Mouse (Mus musculus): ENCODE measurements around the gene Efnb3. TPM values are rescaled to one million over a fixed set of nuclear protein-coding genes. Genes with fewer than 3 reads are reported as not detected.

Gene Efnb3
- 134 and 160 TPM in 2 replicates for polyA plus RNA-seq (2015; fragmentation: Nextera tagmentation; extraction: Ambion mirVana)

DNA sequence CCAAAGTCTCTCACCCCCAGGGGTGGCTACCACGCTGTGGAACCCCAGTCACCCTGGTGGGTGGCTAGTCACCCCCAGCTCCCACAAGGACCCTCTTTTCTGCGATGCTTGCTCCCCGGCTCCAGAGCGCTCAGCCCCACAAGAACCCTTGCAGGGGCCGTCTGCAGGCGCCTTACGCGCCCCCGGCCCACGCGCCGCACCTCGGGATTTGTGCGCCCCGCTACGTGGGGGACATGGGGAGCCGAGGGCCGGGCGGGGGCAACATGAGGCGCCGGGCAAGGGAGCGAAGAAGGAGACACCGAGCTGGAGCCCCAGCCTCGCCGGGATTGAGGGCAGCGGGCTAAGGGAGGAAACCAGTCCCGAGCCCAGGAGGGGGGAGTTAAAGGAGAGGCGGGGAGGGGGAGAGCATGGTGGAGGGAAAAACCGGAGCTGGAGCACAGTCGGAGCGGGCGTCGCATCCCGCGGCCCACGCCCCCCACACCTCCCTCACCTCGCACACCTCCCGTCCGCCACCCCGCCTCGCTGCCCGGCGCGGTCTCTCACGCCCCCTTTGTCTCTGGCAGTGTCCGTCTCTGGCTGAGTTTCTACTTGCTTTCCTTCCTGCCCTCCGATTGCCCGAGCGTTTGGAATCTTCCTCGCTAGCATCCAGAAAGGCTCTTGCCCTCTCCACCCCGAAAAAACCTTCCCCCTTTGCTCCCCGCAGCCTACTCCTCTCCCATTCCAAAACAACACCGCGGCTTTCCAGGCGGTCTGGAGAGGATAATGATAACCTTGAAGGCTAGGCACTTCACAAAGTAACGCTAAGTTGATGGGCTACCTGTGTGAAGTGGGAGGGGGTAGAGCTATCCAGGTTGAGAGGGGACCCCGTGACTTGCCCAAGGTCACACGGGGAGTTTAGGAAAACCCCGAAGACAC is at the start of gene Efnb3:
Gene Efnb3 (minus strand): TSS at position 355 of the 915 bp plus-strand sequence.
- under 1% methylated on average over 57 of the region's 59 CpGs for WGBS
- ATAC-seq (ENCODE audit: low FRiP score, low read depth) = peak; percentile 52
- no peaks in the 10 kb centered on the region for H3K9me3 ChIP-seq
- H3K9ac ChIP-seq = peak within 1 kb of the TSS; percentile 88
- peak within 1 kb of the TSS; percentile 85 for H3K27ac ChIP-seq (replicated peaks)
- no peaks in the 10 kb centered on the region; the same call in none of the 2 replicates for H3K36me3 ChIP-seq
- H3K4me1 ChIP-seq (replicated peaks) = peaks cover 63% of the 10 kb centered on the region
- peak within 1 kb of the TSS; percentile 87 for H3K4me3 ChIP-seq
- peak within 1 kb of the TSS; percentile 85 for H3K4me2 ChIP-seq
- H3K27me3 ChIP-seq = no peaks in the 10 kb centered on the region

DNA sequence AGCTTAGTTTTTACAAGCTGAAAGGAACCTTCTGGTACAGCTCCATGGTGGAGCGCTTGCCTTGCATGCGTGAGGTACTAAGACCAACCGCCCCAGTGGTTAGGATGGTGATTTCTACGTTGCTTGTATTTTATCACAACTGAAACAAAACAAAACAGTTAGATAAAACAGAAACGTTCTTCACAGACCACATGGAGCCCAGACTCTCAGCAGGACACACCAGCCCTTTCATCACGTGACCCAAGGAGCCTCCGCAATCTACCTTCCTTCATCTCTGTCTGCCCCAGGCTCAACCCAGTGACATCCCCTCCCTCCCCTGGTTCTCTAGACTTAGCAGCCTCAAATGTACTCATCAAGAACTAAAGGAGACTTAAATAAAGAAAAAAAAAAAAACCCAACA is 49.4 kb upstream of the Efnb3 start:
- 59% methylated on average over 7 of the region's 7 CpGs for WGBS
- no peak overlapping the region for H3K9ac ChIP-seq
- H3K27me3 ChIP-seq = no peaks in the 10 kb centered on the region
- H3K27ac ChIP-seq (replicated peaks) = no peak overlapping the region
- no peaks in the 10 kb centered on the region for H3K36me3 ChIP-seq
- no peak for ATAC-seq (ENCODE audit: low FRiP score, low read depth)
- H3K4me2 ChIP-seq = no peak overlapping the region
- H3K4me1 ChIP-seq (replicated peaks) = peaks cover 11% of the 10 kb centered on the region
- no peak overlapping the region for H3K4me3 ChIP-seq
- H3K9me3 ChIP-seq = no peaks in the 10 kb centered on the region

DNA sequence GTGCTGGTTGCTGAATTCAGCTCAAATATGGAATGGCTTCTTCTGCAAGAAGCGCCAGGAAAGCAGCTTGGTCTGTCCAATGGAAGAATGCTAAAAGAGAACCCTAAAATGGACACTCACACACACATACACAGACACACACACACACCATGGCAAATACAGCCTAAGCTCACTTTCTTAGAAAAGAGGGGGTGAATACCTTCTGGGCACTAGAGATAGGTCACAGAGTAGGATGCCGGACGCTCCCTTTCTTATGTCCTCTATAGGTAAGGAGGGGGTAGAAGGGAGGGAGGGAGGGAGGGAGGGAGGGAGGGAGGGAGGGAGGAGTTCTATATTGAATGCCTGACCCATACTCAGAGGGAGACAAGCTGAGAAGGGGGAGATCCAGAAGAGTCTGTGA is 48.5 kb upstream of the Efnb3 start:
- Histone ChIP-seq H3K4me1 (replicated peaks) (peaks cover 17% of the 10 kb centered on the region), H3K4me3 (no peak overlapping the region), H3K4me2 (no peak overlapping the region), H3K36me3 (no peaks in the 10 kb centered on the region), H3K27ac (replicated peaks) (no peak overlapping the region), H3K9me3 (no peaks in the 10 kb centered on the region), H3K9ac (no peak overlapping the region), H3K27me3 (no peaks in the 10 kb centered on the region)
- WGBS = 86% methylated on average over 3 of the region's 3 CpGs
- no peak for ATAC-seq (ENCODE audit: low FRiP score, low read depth)

DNA sequence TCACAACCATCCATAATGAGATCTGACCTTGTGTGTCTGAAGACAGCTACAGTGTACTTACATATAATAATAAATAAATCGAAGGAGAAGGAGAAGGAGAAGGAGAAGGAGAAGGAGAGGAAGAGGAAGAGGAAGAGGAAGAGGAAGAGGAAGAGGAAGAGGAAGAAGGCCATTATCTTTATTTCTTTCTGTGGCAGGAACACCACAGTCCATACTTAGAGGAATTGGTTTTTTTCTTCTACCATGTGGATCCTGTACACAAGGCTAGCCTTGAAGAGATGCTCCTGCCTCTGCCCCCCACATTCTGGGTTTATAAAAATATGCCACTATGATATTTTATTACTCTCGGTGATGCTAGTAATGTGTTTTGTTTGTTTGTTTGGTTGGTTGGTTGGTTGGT is 46.8 kb upstream of the Efnb3 start:
- no peak for ATAC-seq (ENCODE audit: low FRiP score, low read depth)
- H3K4me2 ChIP-seq = no peak overlapping the region
- 86% methylated on average over 2 of the region's 2 CpGs for WGBS

DNA sequence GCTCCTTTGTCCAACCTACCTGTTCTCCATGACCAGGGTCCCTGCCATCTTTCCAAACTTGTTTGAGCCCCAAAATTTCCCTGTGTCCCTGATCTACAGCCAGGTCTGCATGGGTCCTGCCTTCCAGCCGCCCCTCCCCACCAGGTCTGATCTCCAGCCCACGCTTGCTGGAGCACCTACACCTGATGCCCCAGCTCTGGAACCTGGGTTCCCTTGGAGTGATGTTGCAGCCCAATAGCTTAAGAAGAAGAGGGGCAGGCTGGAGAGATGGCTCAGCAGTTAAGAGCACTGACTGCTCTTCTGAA is 46.4 kb upstream of the Efnb3 start:
- 47% methylated on average over 2 of the region's 2 CpGs for WGBS
- H3K27ac ChIP-seq (replicated peaks) = peak overlapping the region; percentile 42
- no peak overlapping the region for H3K9ac ChIP-seq

More for the DNA sequence above, 46.8 kb upstream of the Efnb3 start:
- Histone ChIP-seq H3K9me3 (no peaks in the 10 kb centered on the region), H3K4me3 (no peak overlapping the region), H3K36me3 (peaks cover 5% of the 10 kb centered on the region), H3K27ac (replicated peaks) (no peak overlapping the region), H3K9ac (no peak overlapping the region), H3K27me3 (no peaks in the 10 kb centered on the region), H3K4me1 (replicated peaks) (peaks cover 32% of the 10 kb centered on the region)

DNA sequence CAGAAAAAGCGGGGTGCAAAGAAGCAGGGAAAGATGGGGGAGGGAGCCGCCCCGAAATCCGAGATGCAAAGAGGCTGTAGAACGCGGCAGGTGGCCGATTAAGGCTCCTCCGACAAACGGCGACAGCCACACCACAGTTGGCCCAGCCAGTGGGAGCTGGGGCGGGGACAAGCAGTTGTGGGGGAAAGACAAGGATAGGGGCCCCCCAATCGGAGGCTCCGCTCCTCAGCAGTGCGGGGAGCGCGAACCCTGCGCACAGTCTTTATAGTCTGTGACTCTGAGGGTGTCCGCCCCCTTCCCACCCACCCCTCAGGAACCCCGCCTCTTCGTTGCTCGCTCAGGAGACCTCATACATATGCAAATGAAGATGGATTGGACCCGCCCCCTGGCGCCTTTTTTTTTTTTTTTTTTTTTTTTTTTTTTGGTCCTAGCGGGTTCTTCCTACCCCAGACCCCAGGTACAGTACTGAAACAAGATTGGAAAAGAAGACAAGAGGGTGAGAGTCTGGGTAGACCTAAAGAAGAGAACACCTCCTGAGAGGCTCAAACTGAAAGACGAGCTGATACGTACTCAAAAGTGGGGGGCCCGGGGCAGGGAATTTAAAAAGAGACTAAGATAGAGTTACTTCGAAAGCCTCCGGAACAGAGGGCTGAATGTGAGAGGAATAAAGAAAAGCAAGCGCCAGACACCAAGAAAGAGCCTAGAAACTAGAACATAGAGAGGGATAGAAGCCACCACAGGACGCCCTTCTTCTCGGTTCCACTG is 45.9 kb upstream of the Efnb3 start, which contains the start of gene Atp1b2:
Gene Atp1b2 (minus strand): TSS at position 217 of the 765 bp plus-strand sequence.
- 3% methylated on average over 32 of the region's 32 CpGs for WGBS
- peak within 1 kb of the TSS; percentile 83 for H3K4me2 ChIP-seq
- no peaks in the 10 kb centered on the region for H3K27me3 ChIP-seq
- no peaks in the 10 kb centered on the region for H3K9me3 ChIP-seq
- peak within 1 kb of the TSS; percentile 65 for H3K4me3 ChIP-seq
- peak within 1 kb of the TSS; percentile 74 for H3K9ac ChIP-seq
- peak; percentile 93 for ATAC-seq (ENCODE audit: low FRiP score, low read depth)
- H3K4me1 ChIP-seq (replicated peaks) = peaks cover 36% of the 10 kb centered on the region
- H3K27ac ChIP-seq (replicated peaks) = peak within 1 kb of the TSS; percentile 67
- H3K36me3 ChIP-seq = peaks cover 9% of the 10 kb centered on the region

More for the DNA sequence above, 46.4 kb upstream of the Efnb3 start:
- H3K4me3 ChIP-seq = peak overlapping the region; percentile 65
- H3K36me3 ChIP-seq = peaks cover 9% of the 10 kb centered on the region
- H3K4me2 ChIP-seq = peak overlapping the region; percentile 83
- no peak for ATAC-seq (ENCODE audit: low FRiP score, low read depth)
- no peaks in the 10 kb centered on the region for H3K9me3 ChIP-seq
- no peaks in the 10 kb centered on the region for H3K27me3 ChIP-seq
- peaks cover 35% of the 10 kb centered on the region for H3K4me1 ChIP-seq (replicated peaks)

DNA sequence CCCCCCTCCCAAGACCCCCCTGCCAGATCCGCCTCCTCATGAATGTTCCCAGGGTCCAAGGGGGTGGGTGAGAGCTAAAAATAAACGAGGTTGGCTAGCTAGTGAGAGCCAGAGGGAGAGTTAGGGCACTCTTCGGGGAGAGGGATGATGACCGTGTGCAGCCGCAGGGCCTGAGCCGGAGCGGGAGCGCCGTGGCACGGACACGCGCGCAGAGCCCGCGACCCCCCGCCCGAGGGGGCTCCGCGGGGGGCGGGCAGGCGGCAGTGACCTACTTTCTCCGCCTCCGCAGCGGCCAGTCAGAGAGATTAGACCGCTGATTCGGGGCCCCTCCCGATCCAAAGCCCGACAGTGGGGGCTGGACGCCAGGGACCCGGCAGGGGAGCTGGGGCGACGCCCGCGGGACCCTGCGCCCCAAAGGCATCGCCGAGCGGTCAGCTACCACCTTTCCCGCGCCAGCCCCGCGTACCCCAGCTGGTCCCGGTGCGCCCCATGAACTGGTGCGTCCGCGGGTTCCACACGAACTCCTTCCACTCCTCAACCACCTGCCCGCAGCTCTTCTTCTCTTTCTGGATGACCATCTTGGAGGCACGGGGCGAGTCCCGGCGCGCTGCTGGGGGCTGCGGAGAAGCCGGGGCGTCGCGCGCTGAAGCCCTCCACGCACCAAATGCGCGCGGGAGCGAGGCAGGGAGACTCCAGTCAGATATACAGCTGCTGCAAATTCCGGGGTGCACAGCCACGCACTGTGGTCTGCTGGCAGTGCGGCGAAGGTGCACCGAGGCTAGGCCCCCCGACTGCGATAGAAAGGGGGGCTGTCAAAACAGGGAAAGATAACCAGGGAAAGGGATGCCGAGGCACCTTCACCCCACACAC is 45.0 kb upstream of the Efnb3 start:
- H3K27ac ChIP-seq (replicated peaks) = peak overlapping the region; percentile 67
- no peaks in the 10 kb centered on the region for H3K9me3 ChIP-seq
- peaks cover 16% of the 10 kb centered on the region for H3K36me3 ChIP-seq
- H3K27me3 ChIP-seq = no peaks in the 10 kb centered on the region
- peak overlapping the region; percentile 83 for H3K4me2 ChIP-seq
- H3K9ac ChIP-seq = peak overlapping the region; percentile 74
- ATAC-seq (ENCODE audit: low FRiP score, low read depth) = peak; percentile 47
- 0% methylated on average over 57 of the region's 73 CpGs for WGBS
- H3K4me1 ChIP-seq (replicated peaks) = peaks cover 45% of the 10 kb centered on the region
- H3K4me3 ChIP-seq = peak overlapping the region; percentile 65

DNA sequence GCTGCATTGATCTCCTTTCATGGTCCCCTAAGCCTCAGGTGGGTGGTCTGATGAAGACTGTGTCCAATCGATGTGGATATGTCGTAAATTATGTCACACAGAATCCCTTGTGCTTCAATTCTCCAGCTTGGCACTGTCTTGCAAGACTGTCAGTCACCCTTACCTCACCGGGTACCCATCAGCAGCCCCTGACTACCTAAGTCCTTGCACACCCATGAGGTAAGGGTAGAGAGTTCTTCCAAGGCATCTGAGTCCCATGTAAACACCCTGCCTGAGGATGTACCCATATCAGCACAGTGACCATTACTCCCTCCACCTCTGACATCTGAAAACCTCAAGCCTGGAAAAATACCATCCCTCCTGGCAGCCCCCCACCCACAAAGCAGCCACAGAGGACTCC is 44.3 kb upstream of the Efnb3 start:
- 42% methylated on average over 3 of the region's 3 CpGs for WGBS
- H3K9me3 ChIP-seq = no peaks in the 10 kb centered on the region
- peaks cover 21% of the 10 kb centered on the region for H3K36me3 ChIP-seq
- H3K4me2 ChIP-seq = peak overlapping the region; percentile 83
- peak overlapping the region; percentile 65 for H3K4me3 ChIP-seq
- H3K4me1 ChIP-seq (replicated peaks) = peaks cover 52% of the 10 kb centered on the region
- peak overlapping the region; percentile 74 for H3K9ac ChIP-seq
- peak overlapping the region; percentile 67 for H3K27ac ChIP-seq (replicated peaks)
- H3K27me3 ChIP-seq = no peaks in the 10 kb centered on the region
- no peak for ATAC-seq (ENCODE audit: low FRiP score, low read depth)

DNA sequence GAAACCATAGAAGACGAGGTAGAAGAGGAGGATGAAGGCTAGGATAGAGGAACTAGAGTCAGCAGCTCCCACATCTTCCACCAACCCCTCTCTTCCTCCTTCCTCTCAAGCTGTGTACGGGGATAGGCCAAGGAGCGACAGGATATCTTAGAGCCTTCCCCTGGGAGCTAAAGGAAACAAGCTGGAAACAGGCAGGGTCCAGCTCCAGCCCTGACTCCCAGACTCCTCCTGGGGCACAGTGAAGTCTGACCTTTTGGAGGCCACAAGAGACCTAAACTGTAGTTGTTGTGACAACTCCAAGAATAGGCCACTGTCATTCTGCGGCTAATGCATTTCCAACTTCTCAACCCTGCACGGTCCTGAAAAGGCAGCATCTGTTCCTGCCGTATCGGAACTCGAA is 43.5 kb upstream of the Efnb3 start:
- 79% methylated on average over 8 of the region's 8 CpGs for WGBS
- no peaks in the 10 kb centered on the region for H3K9me3 ChIP-seq
- no peak for ATAC-seq (ENCODE audit: low FRiP score, low read depth)
- peak overlapping the region; percentile 65 for H3K4me3 ChIP-seq
- H3K9ac ChIP-seq = no peak overlapping the region
- peaks cover 55% of the 10 kb centered on the region for H3K4me1 ChIP-seq (replicated peaks)
- H3K36me3 ChIP-seq = peaks cover 23% of the 10 kb centered on the region
- H3K27ac ChIP-seq (replicated peaks) = no peak overlapping the region
- H3K27me3 ChIP-seq = no peaks in the 10 kb centered on the region
- peak overlapping the region; percentile 83 for H3K4me2 ChIP-seq

DNA sequence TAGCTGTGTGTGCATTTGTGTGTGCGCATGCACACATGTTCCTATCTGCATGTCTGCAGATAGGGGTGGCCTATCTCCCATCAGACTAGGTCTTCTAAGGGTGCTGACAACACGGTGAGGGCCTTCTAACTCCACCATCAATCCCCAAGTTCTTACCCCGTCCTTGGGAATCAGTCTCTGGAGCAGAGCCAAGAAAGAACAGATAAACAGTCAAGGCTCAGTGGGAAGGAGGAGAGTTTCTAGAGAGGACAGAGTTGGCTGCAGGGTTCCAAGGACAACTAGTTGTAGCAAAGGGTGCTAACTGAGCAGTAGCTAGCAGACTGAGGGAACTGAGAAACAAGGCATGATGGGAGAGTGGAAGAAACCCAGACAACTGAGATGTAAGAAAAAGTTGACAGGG is 41.8 kb upstream of the Efnb3 start:
- WGBS = 68% methylated on average over 3 of the region's 3 CpGs
- H3K36me3 ChIP-seq = peaks cover 23% of the 10 kb centered on the region
- no peak overlapping the region for H3K9ac ChIP-seq
- H3K9me3 ChIP-seq = no peaks in the 10 kb centered on the region
- H3K4me1 ChIP-seq (replicated peaks) = peaks cover 55% of the 10 kb centered on the region
- no peak for ATAC-seq (ENCODE audit: low FRiP score, low read depth)
- H3K4me3 ChIP-seq = no peak overlapping the region
- no peak overlapping the region for H3K27ac ChIP-seq (replicated peaks)
- H3K27me3 ChIP-seq = no peaks in the 10 kb centered on the region
- H3K4me2 ChIP-seq = no peak overlapping the region

DNA sequence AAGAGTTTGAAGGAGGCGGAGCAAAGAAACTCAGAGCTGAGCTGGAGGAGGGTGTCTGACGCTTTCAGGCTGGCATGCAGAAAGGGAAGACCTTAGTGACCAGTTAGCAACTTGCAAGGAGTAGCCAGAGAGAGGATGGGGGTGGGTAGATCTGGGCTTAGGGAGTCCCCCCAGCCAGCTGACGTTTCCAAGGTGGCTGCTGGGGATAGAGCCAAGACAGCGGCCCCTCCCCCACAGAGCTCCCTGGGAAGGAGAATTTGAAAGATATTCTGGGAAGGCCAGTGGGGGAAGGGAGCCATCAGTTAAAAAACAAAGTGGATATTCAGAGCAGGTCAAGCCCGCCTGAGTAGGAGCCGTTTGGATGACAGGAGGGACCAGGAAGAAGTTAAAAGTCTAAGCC is 40.1 kb upstream of the Efnb3 start:
- H3K4me3 ChIP-seq = no peak overlapping the region
- H3K4me1 ChIP-seq (replicated peaks) = peaks cover 50% of the 10 kb centered on the region
- H3K27ac ChIP-seq (replicated peaks) = peak overlapping the region; percentile 76
- no peaks in the 10 kb centered on the region for H3K27me3 ChIP-seq
- no peaks in the 10 kb centered on the region for H3K9me3 ChIP-seq
- peaks cover 23% of the 10 kb centered on the region for H3K36me3 ChIP-seq
- H3K9ac ChIP-seq = no peak overlapping the region
- H3K4me2 ChIP-seq = 0 out of 2 replicates have a peak overlapping the region, but pooled peaks have one; percentile 14
- 11% methylated on average over 6 of the region's 6 CpGs for WGBS
- ATAC-seq (ENCODE audit: low FRiP score, low read depth) = peak; percentile 70
